Mouse (Mus musculus): ENCODE data around the gene Carns1. TPM values are rescaled to one million over a fixed set of nuclear protein-coding genes. Genes with fewer than 3 reads are reported as not detected.

Gene Carns1
- polyA plus RNA-seq, 1 experiment from 2014 or later = 2.6 TPM

- H3K9me3 ChIP-seq (ENCODE audit: low read length) = no peaks in the 10 kb centered on the region
- WGBS = 1% methylated on average over 36 of the region's 49 CpGs
- H3K27me3 ChIP-seq (replicated peaks; ENCODE audit: insufficient read depth, low read length) = no peaks in the 10 kb centered on the region
- peak; percentile 65 for ATAC-seq
- peak within 1 kb of the TSS; percentile 90 for H3K9ac ChIP-seq (replicated peaks; ENCODE audit: low read depth)
- H3K27ac ChIP-seq (ENCODE audit: low read length) = peak within 1 kb of the TSS; percentile 90
- H3K4me1 ChIP-seq (ENCODE audit: insufficient read depth, low read depth, low read length) = peaks cover 21% of the 10 kb centered on the region
- H3K36me3 ChIP-seq (ENCODE audit: insufficient read depth, low read length) = no peaks in the 10 kb centered on the region
- TF ChIP-seq CTCF (IDR thresholded peaks at IDR 0.05) (no peak), EP300 (IDR thresholded peaks at IDR 0.05) (no peak)
- DNase-seq (ENCODE audit: low spot score) = peak; percentile 72
- peak within 1 kb of the TSS; percentile 79 for H3K4me3 ChIP-seq (ENCODE audit: low read depth, low read length)
- H3K4me2 ChIP-seq (replicated peaks; ENCODE audit: low read depth, low read length) = peak within 1 kb of the TSS; percentile 99
These were observed 38.9 kb upstream of the Carns1 start, which contains the start of the genes Clcf1 and AC109138.7 for GRCm38 (mm10) chr19:4214071-4214770. TSS of gene Clcf1 (plus strand) at chr19:4214238. TSS of gene AC109138.7 (plus strand) at chr19:4214357.

GRCm38 (mm10) chr19:4213524-4213974, 38.3 kb upstream of the Carns1 start:
- WGBS = 13% methylated on average over 9 of the region's 9 CpGs
- Histone ChIP-seq H3K36me3 (ENCODE audit: insufficient read depth, low read length) (no peaks in the 10 kb centered on the region), H3K27ac (ENCODE audit: low read length) (peak overlapping the region; percentile 90), H3K9ac (replicated peaks; ENCODE audit: low read depth) (peak overlapping the region; percentile 90; the same call in 1 of the 2 replicates), H3K4me2 (replicated peaks; ENCODE audit: low read depth, low read length) (peak overlapping the region; percentile 99), H3K9me3 (ENCODE audit: low read length) (no peaks in the 10 kb centered on the region), H3K4me3 (ENCODE audit: low read depth, low read length) (peak overlapping the region; percentile 79; the same call in 1 of the 2 replicates), H3K27me3 (replicated peaks; ENCODE audit: insufficient read depth, low read length) (no peaks in the 10 kb centered on the region), H3K4me1 (ENCODE audit: insufficient read depth, low read depth, low read length) (peaks cover 21% of the 10 kb centered on the region)
- peak; percentile 42 for TF ChIP-seq EP300 (IDR thresholded peaks at IDR 0.05)
- no peak for TF ChIP-seq CTCF (IDR thresholded peaks at IDR 0.05)
- DNase-seq (ENCODE audit: low spot score) (peak; percentile 88), ATAC-seq (peak; percentile 68)

- Histone ChIP-seq H3K36me3 (ENCODE audit: insufficient read depth, low read length) (no peaks in the 10 kb centered on the region), H3K4me2 (replicated peaks; ENCODE audit: low read depth, low read length) (no peak overlapping the region), H3K9me3 (ENCODE audit: low read length) (no peaks in the 10 kb centered on the region), H3K27me3 (replicated peaks; ENCODE audit: insufficient read depth, low read length) (no peaks in the 10 kb centered on the region), H3K9ac (replicated peaks; ENCODE audit: low read depth) (no peak overlapping the region), H3K4me1 (ENCODE audit: insufficient read depth, low read depth, low read length) (peaks cover 17% of the 10 kb centered on the region), H3K27ac (ENCODE audit: low read length) (no peak overlapping the region), H3K4me3 (ENCODE audit: low read depth, low read length) (no peak overlapping the region)
- TF ChIP-seq EP300 (IDR thresholded peaks at IDR 0.05) (no peak), CTCF (IDR thresholded peaks at IDR 0.05) (no peak)
- no peak for ATAC-seq
- 70% methylated on average over 4 of the region's 4 CpGs for WGBS
- DNase-seq (ENCODE audit: low spot score) = no peak
These were observed 36.8 kb upstream of the Carns1 start for GRCm38 (mm10) chr19:4211891-4212588.

- ATAC-seq = no peak
- no peak overlapping the region for H3K4me2 ChIP-seq (replicated peaks; ENCODE audit: low read depth, low read length)
- no peak for TF ChIP-seq EP300 (IDR thresholded peaks at IDR 0.05)
- TF ChIP-seq CTCF (IDR thresholded peaks at IDR 0.05) = no peak
- H3K9ac ChIP-seq (replicated peaks; ENCODE audit: low read depth) = no peak overlapping the region
- DNase-seq (ENCODE audit: low spot score) = no peak
- H3K9me3 ChIP-seq (ENCODE audit: low read length) = no peaks in the 10 kb centered on the region
- no peaks in the 10 kb centered on the region for H3K27me3 ChIP-seq (replicated peaks; ENCODE audit: insufficient read depth, low read length)
- no peaks in the 10 kb centered on the region for H3K36me3 ChIP-seq (ENCODE audit: insufficient read depth, low read length)
- H3K27ac ChIP-seq (ENCODE audit: low read length) = no peak overlapping the region
- no peak overlapping the region for H3K4me3 ChIP-seq (ENCODE audit: low read depth, low read length)
- peaks cover 7% of the 10 kb centered on the region for H3K4me1 ChIP-seq (ENCODE audit: insufficient read depth, low read depth, low read length)
- 54% methylated on average over 5 of the region's 5 CpGs for WGBS
These were observed 33.3 kb upstream of the Carns1 start for GRCm38 (mm10) chr19:4208563-4208962.

GRCm38 (mm10) chr19:4206971-4207370, 31.7 kb upstream of the Carns1 start:
- H3K4me1 ChIP-seq (ENCODE audit: insufficient read depth, low read depth, low read length) = no peaks in the 10 kb centered on the region; the same call in 1 of the 2 replicates
- TF ChIP-seq EP300 (IDR thresholded peaks at IDR 0.05) (no peak), CTCF (IDR thresholded peaks at IDR 0.05) (peak; percentile 100)
- H3K27me3 ChIP-seq (replicated peaks; ENCODE audit: insufficient read depth, low read length) = no peaks in the 10 kb centered on the region
- H3K36me3 ChIP-seq (ENCODE audit: insufficient read depth, low read length) = no peaks in the 10 kb centered on the region
- DNase-seq (ENCODE audit: low spot score) (peak; percentile 87), ATAC-seq (peak; percentile 75)
- WGBS = 0% methylated on average over 2 of the region's 2 CpGs
- H3K9me3 ChIP-seq (ENCODE audit: low read length) = no peaks in the 10 kb centered on the region
- H3K27ac ChIP-seq (ENCODE audit: low read length) = no peak overlapping the region
- no peak overlapping the region for H3K9ac ChIP-seq (replicated peaks; ENCODE audit: low read depth)
- no peak overlapping the region for H3K4me3 ChIP-seq (ENCODE audit: low read depth, low read length)
- no peak overlapping the region for H3K4me2 ChIP-seq (replicated peaks; ENCODE audit: low read depth, low read length)

- H3K36me3 ChIP-seq (ENCODE audit: insufficient read depth, low read length) = no peaks in the 10 kb centered on the region
These were observed 29.6 kb upstream of the Carns1 start for GRCm38 (mm10) chr19:4204889-4205288.

More at GRCm38 (mm10) chr19:4204889-4205288, 29.6 kb upstream of the Carns1 start:
- no peaks in the 10 kb centered on the region; the same call in 1 of the 2 replicates for H3K4me1 ChIP-seq (ENCODE audit: insufficient read depth, low read depth, low read length)
- DNase-seq (ENCODE audit: low spot score) = no peak
- TF ChIP-seq EP300 (IDR thresholded peaks at IDR 0.05) (no peak), CTCF (IDR thresholded peaks at IDR 0.05) (peak; percentile 37)
- no peak overlapping the region for H3K4me3 ChIP-seq (ENCODE audit: low read depth, low read length)
- no peak overlapping the region for H3K27ac ChIP-seq (ENCODE audit: low read length)
- H3K4me2 ChIP-seq (replicated peaks; ENCODE audit: low read depth, low read length) = no peak overlapping the region
- 62% methylated on average over 3 of the region's 4 CpGs for WGBS
- no peak for ATAC-seq
- H3K9me3 ChIP-seq (ENCODE audit: low read length) = no peaks in the 10 kb centered on the region
- no peak overlapping the region for H3K9ac ChIP-seq (replicated peaks; ENCODE audit: low read depth)
- H3K27me3 ChIP-seq (replicated peaks; ENCODE audit: insufficient read depth, low read length) = no peaks in the 10 kb centered on the region
